Mouse (Mus musculus) bone marrow macrophage, adult 2 months (primary cell): ENCODE data around the gene Crygf.

ENCODE experiments used
- CTCF ChIP-seq: IDR thresholded peaks from 2 replicates; pipeline ENCODE4 v1.5.1; 2012; ENCODE audit warnings: low read depth, mild to moderate bottlenecking, low read length, moderate library complexity
- POLR2A ChIP-seq: IDR thresholded peaks from 2 replicates; pipeline ENCODE4 v1.6.1; 2012; ENCODE audit warnings: mild to moderate bottlenecking, low read depth, low read length, borderline replicate concordance

- TF ChIP-seq CTCF (no peak), POLR2A (no peak)
Observed at GRCm38 (mm10) chr1:65932091-65932812, 5.9 kb downstream of the Crygf start.
